Mouse (Mus musculus) cerebellum, adult 9-10 months (tissue): Measurements from ENCODE around the gene Erc1.

Experiments used
- DNase-seq: peaks from one replicate; pipeline ENCODE4 v3.0.0; 2022

The Erc1 gene

DNA sequence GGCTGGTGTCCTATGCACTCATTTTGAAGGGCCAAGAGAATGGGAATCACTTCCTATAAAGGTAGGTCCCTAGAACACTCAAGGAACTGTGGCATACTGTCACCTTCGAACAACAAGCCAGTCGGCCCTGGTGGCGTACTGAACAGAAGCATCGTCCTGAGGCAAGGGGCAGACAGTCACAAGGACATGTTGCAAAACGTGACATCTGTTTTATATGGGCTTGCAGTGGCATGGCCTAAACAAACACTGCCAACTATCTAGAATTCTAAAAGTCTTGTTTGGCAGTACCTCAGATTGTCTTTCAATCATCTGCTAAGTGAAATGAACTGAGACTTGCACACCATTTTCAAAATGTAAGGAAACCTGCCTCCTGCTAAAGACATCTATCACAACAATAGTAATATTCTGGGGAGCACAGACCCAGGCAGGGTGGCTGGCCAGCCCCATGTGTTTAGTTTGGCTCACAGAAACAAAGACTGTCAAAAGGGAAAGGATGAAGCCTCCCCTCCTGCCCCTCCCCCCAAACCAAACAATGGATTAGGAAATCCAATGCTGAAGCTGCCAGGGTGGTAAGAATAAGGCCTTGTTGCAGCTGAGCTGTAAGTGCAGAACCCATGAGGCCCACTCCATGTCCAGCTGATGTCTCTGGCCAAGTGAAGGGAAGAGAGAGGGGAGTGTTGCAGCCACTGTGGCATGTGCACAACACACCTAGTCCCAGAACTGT, 262.2 kb downstream of the Erc1 start:
- peak; percentile 38 for DNase-seq

DNA sequence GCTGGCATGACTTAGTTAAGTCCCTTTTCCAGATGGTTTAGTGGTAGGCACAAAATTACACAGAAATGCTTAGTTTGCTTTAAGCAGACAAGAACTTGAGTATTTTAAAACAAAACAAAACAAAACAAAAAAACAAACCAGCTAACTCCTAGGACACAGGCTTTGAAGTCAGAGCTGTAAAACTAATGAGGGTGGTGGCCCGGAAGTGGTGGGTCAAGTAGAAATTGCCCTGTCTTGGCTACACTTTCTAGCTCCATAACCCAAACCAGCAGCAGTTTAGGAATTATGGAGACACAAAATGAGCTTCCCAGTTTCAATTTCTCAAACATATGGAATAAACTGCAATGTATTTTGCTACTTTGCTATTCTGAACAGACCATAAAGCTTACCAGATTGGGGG, 263.9 kb downstream of the Erc1 start:
- no peak for DNase-seq

DNA sequence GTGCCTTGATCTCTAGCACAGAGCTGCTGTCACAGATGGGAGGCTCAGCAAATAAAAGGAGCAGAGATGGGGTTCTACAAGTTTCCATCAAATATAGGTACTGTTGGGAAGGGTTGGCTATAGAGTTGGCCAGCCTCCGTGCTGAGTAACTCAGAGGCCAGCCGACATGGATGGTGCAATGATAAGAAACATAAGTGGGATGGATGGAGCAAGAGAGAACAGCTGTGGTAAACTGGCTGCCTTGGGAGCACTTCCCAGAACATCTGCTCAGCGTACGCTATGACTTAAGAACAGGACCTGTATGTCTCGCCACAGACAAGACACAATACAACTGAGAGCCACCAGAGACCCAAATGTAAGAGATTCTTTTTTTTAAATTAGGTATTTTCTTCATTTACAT, 264.8 kb downstream of the Erc1 start:
- no peak for DNase-seq

DNA sequence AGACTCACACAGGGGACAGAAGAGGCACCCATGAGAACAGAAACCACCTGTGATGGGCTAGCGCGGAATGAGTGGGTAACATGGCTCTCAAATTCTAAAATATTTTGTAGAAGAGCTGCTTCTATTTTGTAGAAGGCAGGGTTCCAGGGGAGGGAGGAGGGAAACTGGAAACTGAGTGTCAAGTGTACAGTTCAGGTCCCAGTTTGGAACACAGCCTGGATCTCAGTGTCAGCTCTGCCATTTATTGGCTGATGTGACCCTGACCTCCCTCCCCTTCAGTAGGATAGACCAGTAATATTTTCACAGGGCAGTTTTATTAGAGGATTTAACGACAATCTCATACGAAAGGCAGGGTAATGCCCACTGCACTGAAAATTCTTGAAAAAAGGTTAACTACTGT, 271.3 kb downstream of the Erc1 start:
- DNase-seq, result no peak

DNA sequence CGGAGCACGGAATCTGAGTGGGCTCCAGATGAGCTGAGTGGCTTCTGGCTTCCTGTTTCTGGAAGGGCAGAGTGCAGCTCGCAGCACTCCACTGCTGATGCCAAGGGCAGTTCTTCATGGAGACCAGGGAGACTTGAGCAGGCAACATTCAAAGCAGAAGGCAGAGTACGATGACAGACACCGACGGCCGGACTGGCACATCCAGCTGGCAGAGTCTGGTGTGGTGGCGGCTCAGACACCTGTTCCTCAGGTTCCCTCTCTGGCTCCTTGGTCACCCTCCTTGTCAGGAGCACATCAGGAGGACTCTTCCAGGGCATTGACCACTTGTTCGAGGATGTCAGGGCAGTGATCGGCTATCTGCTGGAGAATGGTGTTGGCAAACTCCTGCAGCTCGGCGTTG, 272.6 kb downstream of the Erc1 start:
- DNase-seq, result no peak

DNA sequence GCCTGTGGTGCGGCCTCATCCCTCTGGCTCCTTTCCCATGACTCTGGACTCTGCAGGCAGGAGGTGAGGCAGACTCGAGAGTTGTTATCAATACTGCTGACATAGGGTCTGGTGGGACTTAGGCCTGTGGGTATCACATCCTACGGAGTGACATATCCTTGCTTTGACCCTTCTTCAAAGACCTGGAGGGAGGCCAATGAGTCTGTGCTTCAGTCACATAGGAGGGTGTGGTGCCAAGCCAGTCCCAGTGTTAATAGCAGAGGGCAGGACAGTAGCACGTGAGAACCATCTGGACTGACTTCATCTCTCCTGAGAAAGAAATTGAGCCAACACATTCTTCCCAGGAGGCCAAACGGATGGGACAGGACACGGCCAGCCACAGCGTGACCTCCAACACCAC, 275.7 kb downstream of the Erc1 start:
- DNase-seq, result peak; percentile 92

DNA sequence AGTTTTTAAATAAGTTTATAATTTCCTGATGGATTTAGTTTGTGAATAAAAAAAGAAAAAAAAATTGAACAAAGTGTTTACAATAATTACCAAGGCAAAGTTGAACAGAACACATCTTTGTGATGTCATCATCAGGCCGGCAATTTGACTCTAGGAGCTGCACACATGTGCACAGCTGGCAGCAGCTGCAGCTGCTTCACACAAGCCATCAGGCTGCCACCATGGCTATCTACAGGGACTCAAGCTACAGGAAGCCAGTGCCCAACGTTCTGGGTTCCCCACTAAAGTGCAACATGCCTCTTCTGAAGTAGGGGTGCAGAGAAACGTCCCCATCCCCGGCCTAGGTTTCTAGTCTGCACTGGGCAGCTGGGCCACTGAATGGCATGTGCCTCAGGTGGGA, 277.2 kb downstream of the Erc1 start:
- DNase-seq, result no peak

DNA sequence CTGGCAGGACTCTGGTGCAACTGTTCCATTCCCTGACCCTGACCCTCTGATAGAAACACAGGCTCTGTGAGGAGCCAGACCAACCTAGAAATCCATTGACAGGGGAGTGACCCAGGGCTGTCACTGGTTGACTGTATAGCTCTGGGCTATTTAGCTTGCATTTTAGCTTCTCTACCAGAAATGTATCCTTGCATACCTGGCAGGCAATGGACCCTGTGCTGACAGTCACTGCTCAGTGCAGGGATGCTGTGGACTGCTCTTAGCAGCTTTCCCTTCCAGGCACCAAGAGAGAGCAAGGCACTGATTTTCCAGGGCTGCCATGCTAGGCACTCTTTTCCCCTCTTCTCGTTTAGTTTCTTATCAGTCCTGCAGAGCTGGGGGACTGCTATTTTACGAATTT, 279.6 kb downstream of the Erc1 start:
- DNase-seq, result no peak

DNA sequence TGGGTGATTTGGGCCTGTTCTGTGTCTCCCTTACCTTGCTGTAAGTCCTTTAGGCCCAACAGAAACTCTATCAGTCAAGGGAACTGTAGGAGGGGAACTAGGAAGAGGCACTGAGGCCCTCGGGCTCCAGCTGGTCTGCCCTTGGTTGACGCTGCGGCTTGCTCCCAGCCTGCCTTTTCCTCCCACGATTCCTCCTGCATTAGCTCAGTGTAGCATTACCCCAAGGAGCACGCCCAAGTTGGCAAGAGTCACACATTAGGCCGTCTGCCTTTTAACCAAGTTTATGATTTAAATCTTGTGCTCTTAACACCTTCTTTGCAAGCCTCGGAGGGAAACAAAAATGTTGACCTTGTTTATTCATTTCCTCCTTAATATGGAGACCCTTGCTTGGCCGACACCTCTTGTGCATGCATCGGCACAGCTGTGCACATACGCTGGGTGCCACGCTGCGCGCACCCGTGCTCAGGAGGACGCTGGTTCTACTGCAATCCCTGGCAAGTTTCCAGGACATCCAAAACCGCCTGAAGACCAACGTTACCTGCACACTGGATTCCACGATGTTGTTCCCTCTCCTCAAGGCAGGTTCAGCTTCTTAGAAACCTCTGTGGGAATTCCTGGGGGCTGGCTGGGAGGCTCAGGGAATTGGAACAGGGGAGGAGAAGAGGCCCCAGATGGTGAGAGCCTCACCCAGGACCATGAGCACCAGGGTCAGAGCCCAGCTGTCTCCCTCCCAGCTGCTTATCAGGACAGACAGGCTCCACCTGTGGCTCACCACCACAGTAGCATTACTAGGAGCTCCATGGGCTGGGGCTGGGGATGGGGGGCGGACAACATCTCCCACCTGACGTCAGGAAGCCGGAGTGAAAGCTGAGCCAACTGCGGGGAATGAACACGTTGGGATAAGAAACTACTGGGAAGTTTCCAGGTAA, 282.3 kb downstream of the Erc1 start:
- no peak for DNase-seq

DNA sequence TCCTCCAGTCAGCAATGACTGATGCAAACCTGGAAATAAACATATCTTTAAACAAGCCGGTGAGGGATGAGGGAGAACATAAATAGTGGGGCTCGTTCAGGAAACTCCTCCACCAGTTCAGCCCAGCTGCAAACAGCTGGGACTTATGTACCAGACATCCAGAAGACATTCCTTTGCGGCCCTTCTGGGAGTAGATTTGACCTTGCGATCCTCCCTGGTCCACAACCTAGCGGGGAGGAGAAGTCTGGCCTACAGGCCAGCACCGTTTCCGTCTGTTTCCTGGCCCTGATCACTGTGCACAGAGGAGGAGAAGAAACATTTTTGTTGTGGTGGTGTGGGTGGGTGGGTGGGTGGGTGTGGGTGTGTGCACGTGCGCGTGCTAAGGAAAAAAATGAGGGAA, 285.4 kb downstream of the Erc1 start:
- DNase-seq, result no peak

DNA sequence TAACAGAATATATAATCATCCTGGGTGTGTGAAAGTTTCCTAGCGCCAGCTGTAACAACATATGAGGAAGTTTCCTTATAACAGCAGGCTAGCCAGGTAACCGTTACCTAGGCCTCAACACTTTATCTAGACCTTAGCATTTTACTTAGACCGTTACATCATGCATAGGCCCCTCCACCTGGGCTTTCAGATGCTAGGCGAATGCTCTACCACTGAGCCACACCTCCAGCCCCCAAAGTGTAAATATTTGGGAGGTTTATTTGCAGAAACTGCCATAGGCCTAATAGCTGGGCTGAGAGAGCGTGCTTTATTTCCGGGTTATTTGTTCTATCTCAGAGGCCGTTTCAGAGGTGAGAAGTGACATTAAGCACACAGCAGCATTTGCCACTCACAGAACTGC, 289.1 kb downstream of the Erc1 start:
- no peak for DNase-seq

DNA sequence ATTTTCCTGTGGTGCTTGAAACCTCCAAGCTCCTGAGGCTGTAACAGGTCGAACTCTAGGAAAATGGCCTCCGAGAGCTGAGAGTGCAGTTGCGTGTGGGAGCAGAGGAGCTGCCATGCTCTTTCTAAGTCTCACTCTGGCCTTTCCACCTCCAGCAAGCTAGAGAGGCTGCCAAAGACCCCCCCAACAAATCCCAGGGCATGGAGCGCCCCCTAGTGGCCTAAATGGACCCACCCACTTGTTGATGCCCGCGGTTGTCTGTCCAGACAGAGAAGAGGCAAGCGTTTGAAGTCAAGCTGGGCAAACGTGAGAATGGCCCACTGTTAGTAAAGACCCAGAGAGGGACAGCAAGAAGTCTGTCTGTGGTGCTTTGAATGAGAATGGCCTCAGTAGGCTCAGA, 293.5 kb downstream of the Erc1 start:
- no peak for DNase-seq

DNA sequence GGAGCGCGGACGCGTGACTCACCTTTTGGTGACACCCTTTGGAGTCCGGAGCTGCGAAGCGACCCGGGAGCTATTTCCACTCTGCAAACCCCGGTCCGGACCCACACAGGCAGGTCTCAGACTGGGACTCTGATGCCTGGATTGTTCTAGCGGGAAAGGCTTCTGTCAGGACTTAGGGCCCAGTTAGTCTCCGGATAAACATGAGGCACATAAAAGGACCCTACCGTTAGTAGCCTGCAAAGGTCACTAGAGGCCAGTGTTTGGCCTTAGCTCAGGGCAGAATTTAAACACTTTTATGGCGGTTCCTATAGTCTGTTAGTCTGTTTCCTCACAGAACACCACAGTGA, 303.5 kb downstream of the Erc1 start:
- peak; percentile 36 for DNase-seq

DNA sequence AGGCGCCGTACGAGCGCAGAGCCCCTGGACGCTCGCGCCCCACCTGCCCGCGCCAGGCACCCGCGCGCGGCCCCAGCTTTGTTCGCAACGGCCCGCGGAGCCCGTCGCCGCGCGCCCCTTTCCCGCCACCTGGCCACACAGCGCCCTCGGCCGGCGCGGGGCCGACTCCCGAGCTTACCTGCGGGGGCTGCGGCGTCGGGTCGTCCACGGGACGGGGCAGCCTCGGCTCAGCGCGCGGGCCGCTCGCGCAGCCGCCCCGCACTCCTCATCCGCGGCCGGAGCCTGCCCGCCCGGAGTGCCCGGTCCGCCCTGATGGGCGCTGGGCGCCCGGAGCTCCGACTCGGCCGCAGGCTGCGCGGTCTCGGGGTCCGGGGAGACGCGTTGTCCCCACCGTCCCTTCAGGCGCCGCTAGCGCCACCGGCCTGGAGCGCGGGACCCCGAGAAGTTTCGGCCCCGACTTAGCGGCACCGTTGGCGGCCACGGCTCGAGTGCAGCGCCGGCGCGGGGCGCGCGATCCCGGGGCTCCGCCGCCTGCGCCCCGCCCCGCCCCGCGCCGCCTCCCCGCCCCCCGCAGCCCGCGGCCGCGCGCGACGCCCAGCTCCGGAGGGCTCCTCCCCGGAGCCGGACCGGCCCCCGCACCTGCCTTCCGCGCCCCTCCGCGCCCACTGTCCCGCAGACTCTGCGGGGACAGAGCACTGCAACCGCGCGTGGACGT, 304.0 kb downstream of the Erc1 start, which contains the start of gene Wnt5b:
TSS of gene Wnt5b (minus strand) at position 545 of the 715 bp plus-strand sequence.
- no peak for DNase-seq

DNA sequence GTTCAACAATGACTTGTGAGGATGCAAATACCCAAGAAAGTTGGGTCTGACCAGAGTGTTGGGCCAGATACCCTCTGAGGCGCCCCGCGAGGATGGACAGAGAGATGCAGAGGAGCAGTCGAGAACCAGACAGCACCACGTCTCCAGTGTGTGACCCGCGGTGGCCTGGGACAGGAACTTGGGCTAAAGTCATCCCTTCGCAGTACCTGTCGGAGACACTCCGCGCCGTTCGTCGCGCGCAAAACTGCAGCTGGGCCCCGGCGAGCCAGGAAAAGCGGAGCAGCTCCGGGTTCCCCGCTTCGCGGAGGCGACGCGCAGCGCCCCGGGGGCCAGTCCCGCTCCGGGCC, 304.5 kb downstream of the Erc1 start:
- DNase-seq, result no peak

DNA sequence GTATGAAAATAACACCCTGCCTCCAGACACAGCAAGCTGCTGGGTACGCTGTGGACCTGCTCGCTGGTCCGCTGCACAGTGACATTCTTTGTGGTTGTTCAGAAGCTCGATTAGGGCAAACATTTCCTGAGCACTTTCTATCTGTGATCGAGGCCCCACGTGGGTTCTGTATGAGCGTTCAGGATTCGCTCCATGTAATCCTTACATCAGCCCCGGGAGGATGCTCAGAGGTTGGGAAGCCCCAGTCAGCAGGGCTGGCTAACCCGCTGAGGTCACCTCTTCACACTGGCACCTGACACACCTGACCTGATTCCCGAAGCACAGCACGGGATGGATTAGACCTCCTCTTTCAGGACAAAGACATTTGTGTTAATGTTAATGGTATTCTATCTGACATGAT, 312.1 kb downstream of the Erc1 start:
- DNase-seq, result no peak

DNA sequence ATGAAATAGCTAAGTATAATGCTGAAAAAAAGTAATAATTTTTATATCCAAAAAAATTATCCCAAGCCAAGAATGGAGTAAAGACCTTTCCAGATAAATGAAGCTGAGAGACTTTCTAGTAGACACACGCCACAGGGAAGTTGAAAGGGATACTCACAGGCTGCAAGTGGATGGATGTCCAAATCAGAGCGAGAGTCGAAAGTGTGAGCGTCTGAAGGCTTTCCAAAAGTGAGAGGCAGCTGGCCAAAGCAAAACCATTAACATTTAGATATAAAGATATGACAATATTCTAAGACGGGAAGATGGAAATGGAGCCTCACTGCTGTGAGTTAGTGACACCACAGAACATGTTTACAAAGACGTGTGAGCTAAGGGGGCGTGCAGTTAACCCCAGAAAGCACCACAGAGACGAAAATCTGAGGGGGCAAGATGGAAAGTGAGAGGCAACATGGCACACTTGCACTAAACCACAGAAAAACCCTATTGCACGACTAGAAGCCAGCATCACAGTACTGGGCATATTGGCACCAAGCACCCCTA, 314.7 kb downstream of the Erc1 start:
- no peak for DNase-seq

DNA sequence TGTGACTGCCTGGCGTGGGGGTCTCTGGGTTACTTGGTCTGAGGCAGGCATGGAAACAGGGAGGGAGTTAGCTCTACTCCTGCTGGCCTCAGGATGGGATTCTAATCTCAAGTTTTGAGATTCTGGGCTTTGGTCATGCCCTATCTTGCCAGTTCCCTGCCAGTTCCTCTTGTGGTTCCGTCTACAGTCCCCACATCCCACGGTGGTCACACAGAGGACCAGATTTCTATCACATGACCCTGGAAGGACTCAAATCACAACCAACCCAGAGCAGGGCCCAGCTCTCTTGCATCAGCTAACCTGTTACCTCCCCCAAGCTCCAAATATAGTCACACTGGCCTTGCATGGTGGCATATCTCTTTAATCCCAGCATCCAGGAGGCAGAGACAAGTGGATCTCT, 318.3 kb downstream of the Erc1 start:
- no peak for DNase-seq

DNA sequence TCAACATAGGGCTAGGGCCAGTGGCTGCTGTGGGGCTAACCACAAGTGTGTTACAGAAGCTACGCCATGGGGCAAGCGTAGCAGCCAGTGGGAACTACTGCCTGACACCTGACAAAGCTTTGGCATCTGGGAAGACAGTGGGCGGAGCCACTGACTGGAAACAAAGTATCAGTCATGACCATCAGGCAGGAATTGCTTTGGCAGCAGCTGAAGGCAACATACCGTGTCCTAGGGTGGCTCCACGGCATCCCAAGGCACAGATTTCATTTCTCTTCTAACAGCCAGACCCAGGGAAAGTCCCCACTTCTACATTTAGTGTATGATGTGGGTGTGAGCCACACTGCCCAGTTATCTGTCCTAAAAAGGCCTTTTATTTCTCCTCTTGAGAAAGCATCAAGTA, 321.5 kb downstream of the Erc1 start:
- no peak for DNase-seq

DNA sequence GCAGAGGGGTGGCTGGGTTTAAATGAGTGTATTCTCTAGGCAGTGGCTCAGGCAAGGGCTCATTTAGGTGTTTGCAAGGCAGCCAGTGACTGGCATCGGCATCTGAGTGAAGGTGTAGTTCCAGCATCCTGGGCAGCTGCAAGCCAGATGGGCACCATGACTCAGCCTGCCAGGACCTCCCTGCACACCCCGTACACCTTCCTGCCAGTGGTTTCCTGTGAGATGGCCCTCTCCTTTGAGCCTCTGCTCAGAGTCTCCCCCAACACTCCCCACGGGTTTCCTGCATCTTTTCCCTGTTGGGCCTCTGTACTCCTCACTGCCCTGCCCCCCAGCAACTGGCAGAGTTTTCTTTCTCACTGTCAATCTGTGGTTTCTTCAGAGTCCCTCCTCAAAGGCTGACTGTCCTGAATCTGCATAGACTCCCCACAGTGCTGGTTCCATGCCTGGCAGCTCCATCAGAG, 326.0 kb downstream of the Erc1 start:
- no peak for DNase-seq

DNA sequence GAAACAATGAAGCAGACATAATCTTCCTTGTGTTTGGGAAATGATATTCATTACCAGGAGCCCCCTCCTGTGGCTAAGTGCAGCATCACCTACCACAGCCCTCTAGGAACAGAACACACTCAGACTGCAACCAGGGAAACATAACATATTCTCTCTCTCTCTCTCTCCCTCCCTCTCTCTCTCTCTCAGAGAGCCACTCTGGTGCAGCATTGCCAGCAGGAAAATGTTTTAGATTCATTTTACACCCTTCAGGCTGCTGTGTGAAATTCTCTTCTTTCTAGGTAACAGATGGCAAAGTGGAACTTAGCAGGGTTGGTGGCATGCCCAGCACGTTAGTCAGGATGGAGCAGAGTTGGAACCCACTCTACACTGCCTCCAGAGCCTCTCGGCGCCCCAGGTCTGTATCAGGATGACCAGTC, 326.5 kb downstream of the Erc1 start:
- peak; percentile 41 for DNase-seq
